Mouse (Mus musculus) CH12.LX (cell line): ENCODE measurements at regions not wholly inside any gene's neighbourhood (a gene's known extent, or its start where the extent isn't known, plus 50 kb on each side); places are given as distances from the start of the nearest gene placed in this dataset.

Experiments used
- ETS1 ChIP-seq: conservative IDR thresholded peaks from 2 replicates; pipeline ENCODE4 v1.6.1; 2012; ENCODE audit warnings: low read depth, mild to moderate bottlenecking, inconsistent platforms, low read length, improper control_type of control experiment, moderate library complexity
- MAX ChIP-seq: IDR thresholded peaks from 2 replicates; pipeline ENCODE4 v1.6.1; 2011; ENCODE audit warnings: low read length, improper control_type of control experiment

- TF ChIP-seq MAX: no peak
- no peak for TF ChIP-seq ETS1
Measured at GRCm38 (mm10) chr13:10989095-10989814, 628.6 kb upstream of the Chrm3 start.
